Mouse (Mus musculus): ENCODE data around the gene Gm11985. TPM values are rescaled to one million over a fixed set of nuclear protein-coding genes. Genes with fewer than 3 reads are reported as not detected.

Gm11985 gene
- polyA plus RNA-seq, 1 experiment, result not detected

DNA sequence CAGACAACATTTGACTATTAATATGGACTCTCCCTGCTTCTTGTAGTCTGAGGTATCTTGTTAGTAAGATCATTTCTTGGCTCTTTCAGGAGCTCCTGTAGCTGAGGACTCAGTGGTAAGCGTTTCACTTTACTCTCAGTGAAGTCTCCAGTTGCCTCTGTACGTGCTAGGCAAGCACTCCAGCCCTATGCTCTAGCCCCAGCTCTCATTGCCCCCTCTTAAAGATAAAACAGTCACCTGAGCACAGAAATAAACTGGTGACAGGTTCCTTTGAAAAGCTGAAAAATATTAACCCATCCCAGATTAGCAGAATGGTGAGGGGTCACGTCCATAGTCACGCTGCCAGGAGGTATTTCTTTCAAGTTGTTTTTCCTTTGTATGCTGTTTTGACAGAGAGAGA lies 9.6 kb downstream of the Gm11985 start:
- WGBS, result 46% methylated on average over 4 of the region's 4 CpGs
- no peak overlapping the region for H3K4me3 ChIP-seq (ENCODE audit: low read depth, low read length)
- TF ChIP-seq POLR2A (IDR thresholded peaks at IDR 0.05; ENCODE audit: low read depth, low read length) (no peak), CTCF (IDR thresholded peaks at IDR 0.05; ENCODE audit: extremely low read depth, insufficient read length, insufficient replicate concordance, low read depth, low read length) (no peak)

DNA sequence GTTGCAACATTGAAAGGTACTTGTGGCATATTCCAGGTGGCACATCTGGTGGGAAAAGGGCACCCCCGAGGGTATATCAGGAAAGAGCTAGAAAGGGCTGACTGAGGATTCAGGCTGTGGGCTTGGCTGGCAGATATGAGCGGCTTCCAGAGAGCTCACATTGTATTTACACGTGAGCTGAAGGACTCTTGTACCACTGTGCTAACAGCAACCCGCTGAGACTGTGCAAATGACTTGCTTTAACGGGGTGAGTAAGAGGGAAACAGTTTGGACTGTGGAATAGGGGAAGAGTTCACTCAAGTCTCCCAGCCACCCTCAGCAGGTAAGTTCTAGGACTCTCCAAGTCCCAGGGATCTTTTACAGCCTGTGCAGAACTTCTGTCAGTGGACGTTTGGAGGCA lies 14.7 kb downstream of the Gm11985 start:
- Histone ChIP-seq H3K4me1 (ENCODE audit: control insufficient read depth, insufficient read depth, insufficient read length, low read length) (no peaks in the 10 kb centered on the region), H3K4me3 (ENCODE audit: low read depth, low read length) (no peak overlapping the region), H3K36me3 (ENCODE audit: control insufficient read depth, insufficient read depth, low read length) (no peaks in the 10 kb centered on the region), H3K27me3 (ENCODE audit: control insufficient read depth, insufficient read depth, low read length) (no peaks in the 10 kb centered on the region), H3K27ac (ENCODE audit: insufficient read depth, low read depth, low read length) (no peak overlapping the region)
- 48% methylated on average over 6 of the region's 6 CpGs for WGBS
- TF ChIP-seq CTCF (IDR thresholded peaks at IDR 0.05; ENCODE audit: extremely low read depth, insufficient read length, insufficient replicate concordance, low read depth, low read length) (no peak), POLR2A (IDR thresholded peaks at IDR 0.05; ENCODE audit: low read depth, low read length) (no peak)

More for the DNA sequence above, 9.6 kb downstream of the Gm11985 start:
- no peaks in the 10 kb centered on the region for H3K36me3 ChIP-seq (ENCODE audit: control insufficient read depth, insufficient read depth, low read length)
- no peaks in the 10 kb centered on the region for H3K4me1 ChIP-seq (ENCODE audit: control insufficient read depth, insufficient read depth, insufficient read length, low read length)
- H3K27ac ChIP-seq (ENCODE audit: insufficient read depth, low read depth, low read length), result no peak overlapping the region
- H3K27me3 ChIP-seq (ENCODE audit: control insufficient read depth, insufficient read depth, low read length), result no peaks in the 10 kb centered on the region

DNA sequence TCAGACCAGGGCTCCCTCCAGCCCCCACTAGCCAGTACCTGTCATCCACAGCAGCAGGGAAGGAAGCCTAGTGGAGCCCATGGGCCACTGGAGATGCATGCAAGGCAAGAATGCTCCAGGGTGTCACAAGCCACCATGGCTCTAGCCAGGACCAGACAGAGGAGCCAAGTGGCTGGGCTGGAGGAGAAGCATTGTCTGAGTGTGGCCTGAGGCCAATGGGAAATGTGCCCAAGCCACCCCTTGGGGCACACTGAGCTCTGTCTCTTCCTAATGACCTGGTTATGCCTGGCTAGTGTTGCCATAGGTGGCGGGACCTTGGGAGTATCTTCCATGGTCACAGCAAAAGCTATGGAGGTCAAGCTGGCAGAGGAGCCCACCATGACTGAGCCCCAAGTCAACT lies 18.7 kb downstream of the Gm11985 start:
- Histone ChIP-seq H3K27me3 (ENCODE audit: control insufficient read depth, insufficient read depth, low read length) (no peaks in the 10 kb centered on the region), H3K27ac (ENCODE audit: insufficient read depth, low read depth, low read length) (no peak overlapping the region), H3K36me3 (ENCODE audit: control insufficient read depth, insufficient read depth, low read length) (no peaks in the 10 kb centered on the region), H3K4me3 (ENCODE audit: low read depth, low read length) (no peak overlapping the region), H3K4me1 (ENCODE audit: control insufficient read depth, insufficient read depth, insufficient read length, low read length) (no peaks in the 10 kb centered on the region)
- TF ChIP-seq CTCF (IDR thresholded peaks at IDR 0.05; ENCODE audit: extremely low read depth, insufficient read length, insufficient replicate concordance, low read depth, low read length), result no peak
- no peak for TF ChIP-seq POLR2A (IDR thresholded peaks at IDR 0.05; ENCODE audit: low read depth, low read length)
- WGBS, result 85% methylated on average over 1 of the region's 1 CpGs

DNA sequence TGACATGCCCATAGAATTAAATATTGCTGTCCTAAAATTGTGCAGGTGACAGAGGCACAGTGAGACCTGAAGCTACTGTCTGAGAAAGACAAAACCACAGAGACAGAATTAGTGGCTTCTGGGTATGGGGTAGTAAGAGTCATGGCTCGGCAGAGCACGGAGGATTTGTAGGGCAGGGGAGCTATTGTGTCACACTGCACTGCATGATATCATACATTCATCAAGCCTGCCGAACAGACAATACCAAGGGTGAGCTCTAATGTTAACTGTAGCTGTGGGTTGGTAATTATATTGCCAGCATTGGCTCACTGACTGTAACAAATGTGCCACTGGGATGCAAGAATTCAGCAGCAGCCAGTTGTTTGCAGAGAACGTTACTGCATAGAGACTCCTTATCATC lies 24.0 kb downstream of the Gm11985 start:
- 68% methylated on average over 4 of the region's 4 CpGs for WGBS
- Histone ChIP-seq H3K4me1 (ENCODE audit: control insufficient read depth, insufficient read depth, insufficient read length, low read length) (no peaks in the 10 kb centered on the region), H3K4me3 (ENCODE audit: low read depth, low read length) (no peak overlapping the region), H3K27me3 (ENCODE audit: control insufficient read depth, insufficient read depth, low read length) (no peaks in the 10 kb centered on the region), H3K36me3 (ENCODE audit: control insufficient read depth, insufficient read depth, low read length) (no peaks in the 10 kb centered on the region), H3K27ac (ENCODE audit: insufficient read depth, low read depth, low read length) (no peak overlapping the region)
- TF ChIP-seq CTCF (IDR thresholded peaks at IDR 0.05; ENCODE audit: extremely low read depth, insufficient read length, insufficient replicate concordance, low read depth, low read length) (no peak), POLR2A (IDR thresholded peaks at IDR 0.05; ENCODE audit: low read depth, low read length) (no peak)

DNA sequence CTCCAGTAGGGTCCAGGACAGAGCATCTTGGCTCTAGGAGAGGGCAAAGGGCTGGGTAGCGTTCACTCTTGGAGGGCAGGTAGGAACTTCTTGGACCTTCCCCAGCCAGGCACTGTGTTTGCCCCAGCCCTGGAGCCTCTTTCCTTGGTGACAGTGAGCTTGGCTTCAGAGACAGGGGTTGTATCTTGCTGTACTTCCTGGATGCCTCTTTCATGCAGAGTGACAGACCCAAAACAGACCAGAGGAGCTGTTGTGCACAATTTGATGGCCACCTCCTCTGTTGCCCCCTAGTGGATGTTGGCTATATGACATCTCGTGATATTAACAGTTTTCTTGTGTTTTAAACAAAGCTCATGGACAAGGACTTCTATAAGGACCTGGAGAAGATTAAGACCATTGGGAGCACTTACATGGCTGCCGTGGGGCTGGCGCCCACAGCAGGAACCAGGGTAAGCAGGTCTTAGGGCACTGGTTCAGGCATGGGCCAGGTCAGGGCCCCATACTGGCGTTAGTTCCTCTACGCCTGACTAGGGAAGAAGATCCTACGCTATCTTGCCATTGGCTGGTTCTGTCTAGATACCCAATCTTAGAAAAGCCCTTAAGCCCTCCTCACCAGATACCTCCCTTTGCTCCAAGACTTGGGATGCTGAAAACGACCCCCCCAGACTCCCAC lies 26.7 kb downstream of the Gm11985 start:
- Histone ChIP-seq H3K4me1 (ENCODE audit: control insufficient read depth, insufficient read depth, insufficient read length, low read length) (0 out of 2 replicates have a peak, but pooled peaks cover 2% of the 10 kb centered on the region), H3K4me3 (ENCODE audit: low read depth, low read length) (no peak overlapping the region), H3K27ac (ENCODE audit: insufficient read depth, low read depth, low read length) (no peak overlapping the region), H3K36me3 (ENCODE audit: control insufficient read depth, insufficient read depth, low read length) (no peaks in the 10 kb centered on the region), H3K27me3 (ENCODE audit: control insufficient read depth, insufficient read depth, low read length) (no peaks in the 10 kb centered on the region)
- TF ChIP-seq POLR2A (IDR thresholded peaks at IDR 0.05; ENCODE audit: low read depth, low read length), result no peak
- peak; percentile 41; the same call in 1 of the 2 replicates for TF ChIP-seq CTCF (IDR thresholded peaks at IDR 0.05; ENCODE audit: extremely low read depth, insufficient read length, insufficient replicate concordance, low read depth, low read length)
- 79% methylated on average over 8 of the region's 8 CpGs for WGBS

DNA sequence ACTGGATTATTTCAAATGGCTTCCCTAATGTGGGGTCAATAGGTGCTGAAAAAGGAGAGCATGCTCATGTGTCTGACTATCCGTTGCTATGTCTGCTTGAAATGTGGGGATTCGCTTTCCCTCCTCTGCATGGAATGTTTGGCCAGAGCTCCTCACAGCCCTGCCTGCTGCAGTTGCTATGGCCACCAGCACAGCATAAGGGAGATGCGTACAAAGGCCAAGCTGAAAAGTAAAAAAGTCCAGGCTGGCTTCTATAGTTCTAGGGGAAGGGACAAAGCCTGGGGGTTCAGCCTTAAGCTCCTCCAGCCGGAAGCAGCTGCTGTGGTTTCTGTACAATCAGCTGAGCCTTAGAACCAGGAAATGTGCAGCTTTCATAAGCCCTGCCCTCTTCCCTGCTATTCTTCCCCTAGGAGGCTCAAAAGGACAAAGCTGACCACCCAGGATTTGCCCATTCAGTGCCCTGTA lies 27.7 kb downstream of the Gm11985 start:
- Histone ChIP-seq H3K27ac (ENCODE audit: insufficient read depth, low read depth, low read length) (no peak overlapping the region), H3K4me1 (ENCODE audit: control insufficient read depth, insufficient read depth, insufficient read length, low read length) (0 out of 2 replicates have a peak, but pooled peaks cover 2% of the 10 kb centered on the region), H3K36me3 (ENCODE audit: control insufficient read depth, insufficient read depth, low read length) (no peaks in the 10 kb centered on the region), H3K4me3 (ENCODE audit: low read depth, low read length) (no peak overlapping the region), H3K27me3 (ENCODE audit: control insufficient read depth, insufficient read depth, low read length) (no peaks in the 10 kb centered on the region)
- TF ChIP-seq POLR2A (IDR thresholded peaks at IDR 0.05; ENCODE audit: low read depth, low read length) (no peak), CTCF (IDR thresholded peaks at IDR 0.05; ENCODE audit: extremely low read depth, insufficient read length, insufficient replicate concordance, low read depth, low read length) (no peak)
- 66% methylated on average over 4 of the region's 4 CpGs for WGBS

DNA sequence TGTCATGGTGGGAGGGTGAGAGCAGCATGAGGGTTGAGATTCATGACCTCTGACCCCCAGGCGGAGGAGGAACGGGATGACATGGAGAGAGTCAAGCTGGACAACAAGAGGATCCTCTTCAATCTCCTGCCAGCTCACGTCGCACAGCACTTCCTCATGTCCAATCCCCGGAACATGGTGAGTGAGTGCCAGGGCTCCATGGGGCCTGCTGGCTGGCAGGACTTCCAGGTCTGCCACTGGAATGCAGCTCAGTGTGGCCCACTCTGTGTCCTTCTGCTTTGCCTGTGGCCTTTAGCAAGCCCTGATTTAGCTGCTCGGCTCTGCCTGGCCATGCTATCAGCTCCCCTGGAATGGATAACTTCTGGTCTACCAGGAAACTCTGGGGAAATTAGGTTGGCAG lies 28.2 kb downstream of the Gm11985 start:
- 61% methylated on average over 6 of the region's 6 CpGs for WGBS
- Histone ChIP-seq H3K27ac (ENCODE audit: insufficient read depth, low read depth, low read length) (no peak overlapping the region), H3K4me3 (ENCODE audit: low read depth, low read length) (no peak overlapping the region), H3K36me3 (ENCODE audit: control insufficient read depth, insufficient read depth, low read length) (no peaks in the 10 kb centered on the region), H3K4me1 (ENCODE audit: control insufficient read depth, insufficient read depth, insufficient read length, low read length) (0 out of 2 replicates have a peak, but pooled peaks cover 2% of the 10 kb centered on the region), H3K27me3 (ENCODE audit: control insufficient read depth, insufficient read depth, low read length) (no peaks in the 10 kb centered on the region)
- TF ChIP-seq CTCF (IDR thresholded peaks at IDR 0.05; ENCODE audit: extremely low read depth, insufficient read length, insufficient replicate concordance, low read depth, low read length), result no peak
- no peak for TF ChIP-seq POLR2A (IDR thresholded peaks at IDR 0.05; ENCODE audit: low read depth, low read length)

All from small intestine, adult 2 months (tissue).